8 mouse cellular contexts compared by ENCODE assay signal in the genomic region with DNA sequence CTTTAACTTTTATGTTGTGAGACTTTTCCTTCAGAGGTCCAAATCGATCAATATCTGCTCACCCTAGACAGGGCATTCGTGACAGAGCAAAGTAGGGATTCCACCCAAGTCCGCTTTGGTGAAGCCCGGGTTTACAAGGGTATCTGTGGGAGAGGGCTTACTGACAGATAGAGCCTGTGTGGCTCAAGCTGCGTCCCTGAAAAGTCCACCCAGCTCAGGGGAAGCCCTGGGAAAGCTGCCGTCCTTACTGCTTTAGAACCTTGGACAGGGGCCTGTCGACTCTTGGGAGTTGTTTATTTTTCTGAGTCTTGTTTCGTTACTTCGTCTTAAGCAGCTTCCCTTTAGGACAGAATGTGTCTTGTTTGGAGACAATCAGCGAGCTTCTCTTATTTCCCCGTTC. TPM values are rescaled to one million over a fixed set of nuclear protein-coding genes. Genes with fewer than 3 reads are reported as not detected.
DNase-seq lines count a peak whose midpoint lies in the region; ATAC-seq lines count a peak whose summit lies in the region.

No protein-coding gene starts in this region.

- WGBS in heart, embryonic 11.5 days (ENCODE audit: insufficient replicate concordance) = 10% methylated on average over 11 of the region's 11 CpGs
- 11% methylated on average over 11 of the region's 11 CpGs for WGBS in liver, embryonic 13.5 days (ENCODE audit: insufficient replicate concordance)

- no peak for ATAC-seq in heart, embryonic 11.5 days (replicated peaks; ENCODE audit: insufficient number of reproducible peaks, low FRiP score, low TSS enrichment)
- ATAC-seq in liver, embryonic 13.5 days (ENCODE audit: low read depth) = no peak

- H3K9ac ChIP-seq in heart, embryonic 11.5 days (ENCODE audit: low read depth, low read length) = no peak overlapping the region
- H3K9ac ChIP-seq in liver, embryonic 13.5 days = 0 out of 2 replicates have a peak overlapping the region, but pooled peaks have one; percentile 82

- 0 out of 2 replicates have a peak, but pooled peaks cover 4% of the 10 kb centered on the region for H3K4me1 ChIP-seq in heart, embryonic 11.5 days (ENCODE audit: control insufficient read depth, insufficient read depth, low read length)
- H3K4me1 ChIP-seq in liver, embryonic 13.5 days (replicated peaks) = peaks cover 19% of the 10 kb centered on the region

- no peaks in the 10 kb centered on the region for H3K36me3 ChIP-seq in heart, embryonic 11.5 days (ENCODE audit: control insufficient read depth, insufficient read depth, low read length)
- H3K36me3 ChIP-seq in liver, embryonic 13.5 days = no peaks in the 10 kb centered on the region
- no peaks in the 10 kb centered on the region for H3K36me3 ChIP-seq in splenic B cell, adult 2 months (ENCODE audit: control insufficient read depth, insufficient read depth, low read length, poor library complexity, severe bottlenecking)

- intact Hi-C loops in heart, postnatal 14 days (cut with DNase I) = loop anchor here (2.0 to 10.0 kb wide), 3 partner anchors 50 to 1234 kb away; no protein-coding TSS in a partner anchor

- H3K27ac ChIP-seq in heart, embryonic 11.5 days (ENCODE audit: low read depth, low read length) = no peak overlapping the region
- no peak overlapping the region for H3K27ac ChIP-seq in liver, embryonic 13.5 days

- peak overlapping the region; percentile 56 for H3K4me3 ChIP-seq in heart, embryonic 11.5 days (ENCODE audit: low read depth, low read length)
- H3K4me3 ChIP-seq in liver, embryonic 13.5 days (replicated peaks) = peak overlapping the region; percentile 72

- H3K9me3 ChIP-seq in heart, embryonic 11.5 days (replicated peaks; ENCODE audit: control insufficient read depth, low read length) = no peaks in the 10 kb centered on the region
- H3K9me3 ChIP-seq in liver, embryonic 13.5 days (replicated peaks) = no peaks in the 10 kb centered on the region

- H3K27me3 ChIP-seq in heart, embryonic 11.5 days (ENCODE audit: control insufficient read depth, insufficient read depth, low read length) = peaks cover 18% of the 10 kb centered on the region
- H3K27me3 ChIP-seq in liver, embryonic 13.5 days = peaks cover 56% of the 10 kb centered on the region
- H3K27me3 ChIP-seq in splenic B cell, adult 2 months (ENCODE audit: control insufficient read depth, insufficient read depth, low read length, poor library complexity, severe bottlenecking) = no peaks in the 10 kb centered on the region

- peak overlapping the region; percentile 91 for H3K4me2 ChIP-seq in heart, embryonic 11.5 days
- peak overlapping the region; percentile 100 for H3K4me2 ChIP-seq in liver, embryonic 13.5 days

- no peak for DNase-seq in heart, adult 11 months
- DNase-seq in adrenal gland, postnatal 14 days = peak; percentile 13
- DNase-seq in heart, postnatal 14 days = peak; percentile 4 to 10
- DNase-seq in liver, embryonic 13.5 days = no peak
- peak; percentile 11 for DNase-seq in splenic B cell, adult 2 months (ENCODE audit: low read depth, low spot score)
- DNase-seq in right cerebral cortex, postnatal 36 days (ENCODE audit: low spot score in 2 of 2) = no peak
- no peak for DNase-seq in layer of hippocampus, adult 18-20 months (ENCODE audit: low spot score in 2 of 2)

RNA-seq across cellular contexts. Expression of a gene that starts 1.0 kb away (rescaled TPM):
- 0.29 and 0.49 TPM in 2 replicates for polyA plus RNA-seq in heart, embryonic 11.5 days (2014; fragmentation: Nextera tagmentation; extraction: Ambion mirVana)
- total RNA-seq in adrenal gland, postnatal 14 days (2021) = 0.59 and 1.1 TPM in 2 replicates
- total RNA-seq in heart, postnatal 14 days (2021) = not detected
- 0.23 and 0.24 TPM in 2 replicates for polyA plus RNA-seq in liver, embryonic 13.5 days (2015; fragmentation: Nextera tagmentation; extraction: Ambion mirVana)
- 1 to 10 TPM; 1.1 to 1.5 TPM for total RNA-seq in layer of hippocampus, adult 18-20 months (2021)

RNA-seq across cellular contexts. Expression of a gene that starts 26.2 kb away (rescaled TPM):
- polyA plus RNA-seq in heart, embryonic 11.5 days (2014; fragmentation: Nextera tagmentation; extraction: Ambion mirVana) = 41.2 and 42.8 TPM in 2 replicates
- total RNA-seq in adrenal gland, postnatal 14 days (2021) = 9.2 and 9.4 TPM in 2 replicates
- 1 to 10 TPM; 2.4 to 4.1 TPM for total RNA-seq in heart, postnatal 14 days (2021)
- polyA plus RNA-seq in liver, embryonic 13.5 days (2015; fragmentation: Nextera tagmentation; extraction: Ambion mirVana) = 36.0 and 45.5 TPM in 2 replicates
- total RNA-seq in layer of hippocampus, adult 18-20 months (2021) = under 1 TPM; 0.25 to 0.43 TPM

Comparison
In these comparisons a context has a peak if more than half of its experiments do, and no peak if none do; other contexts are left out.
1. DNase-seq: peak in adrenal gland, postnatal 14 days (single experiment), heart, postnatal 14 days (2 of 2) and splenic B cell, adult 2 months (single experiment); none in heart, adult 11 months (single experiment), liver, embryonic 13.5 days (single experiment), right cerebral cortex, postnatal 36 days (0 of 2) and layer of hippocampus, adult 18-20 months (0 of 2).